Mouse (Mus musculus) heart, postnatal 0 days (tissue): ENCODE results near the gene Dlg2. TPM values are rescaled to one million over a fixed set of nuclear protein-coding genes. Genes with fewer than 3 reads are reported as not detected.

Experiments used
- ATAC-seq: fragments of 200-750 bp; cut with Nextera tagmentation; 2 replicates; pipeline ENCODE4 v1.8.0; 2017; ENCODE audit warnings: low read depth, moderate number of reproducible peaks, moderate library complexity; ENCODE audit not compliant: insufficient read depth
- DNase-seq: peaks from one replicate; pipeline ENCODE4 v3.0.0-alpha.2; 2016; ENCODE audit warnings: low spot score
- H3K27ac ChIP-seq: fragments of 300-500 bp; sonication (generic); 2 replicates; pipeline ENCODE4 v1.5.1; 2014; ENCODE audit warnings: low read depth, mild to moderate bottlenecking
- H3K27me3 ChIP-seq: fragments of 300-500 bp; sonication (generic); 2 replicates; pipeline ENCODE4 v1.6.1; 2014; ENCODE audit warnings: low read length, mixed read lengths; ENCODE audit not compliant: control insufficient read depth, insufficient read depth
- H3K36me3 ChIP-seq: fragments of 300-500 bp; sonication (generic); replicated peaks from 2 replicates; pipeline ENCODE4 v1.6.1; 2014; ENCODE audit warnings: low read length, mixed read lengths; ENCODE audit not compliant: control insufficient read depth, insufficient read depth
- H3K4me1 ChIP-seq: fragments of 300-500 bp; sonication (generic); 2 replicates; pipeline ENCODE4 v1.6.1; 2014; ENCODE audit warnings: antibody characterized with exemption; ENCODE audit not compliant: control insufficient read depth, insufficient read depth
- H3K4me2 ChIP-seq: fragments of 300-500 bp; sonication (generic); 2 replicates; pipeline ENCODE4 v1.6.1; 2014; ENCODE audit warnings: low read depth, mild to moderate bottlenecking, low read length, moderate library complexity
- H3K4me3 ChIP-seq: fragments of 300-500 bp; sonication (generic); 2 replicates; pipeline ENCODE4 v1.5.1; 2014; ENCODE audit warnings: low read depth, low read length
- H3K9ac ChIP-seq: fragments of 300-500 bp; sonication (generic); replicated peaks from 2 replicates; pipeline ENCODE4 v1.6.1; 2014; ENCODE audit warnings: low read depth, low read length, mixed read lengths
- H3K9me3 ChIP-seq: fragments of 300-500 bp; sonication (generic); replicated peaks from 2 replicates; pipeline ENCODE4 v1.6.1; 2016; ENCODE audit warnings: low read length; ENCODE audit not compliant: control insufficient read depth
- CTCF ChIP-seq: IDR thresholded peaks from 2 replicates; pipeline ENCODE4 v1.5.1; 2016; ENCODE audit warnings: antibody characterized with exemption, control low read depth, low read depth
- EP300 ChIP-seq: IDR thresholded peaks from 2 replicates; pipeline ENCODE4 v1.6.1; 2016; ENCODE audit warnings: antibody characterized with exemption, low read depth
- WGBS: fragments of 180-500 bp; shearing (Covaris S2); extraction: QIAGEN DNeasy Blood & Tissue Kit; methylation state at CpG from one replicate; pipeline ENCODE4 v1.1.7; 2014; 5-methylcytosine and 5-hydroxymethylcytosine counted together
- polyA plus RNA-seq: library from polyadenylated mRNA; unstranded; fragments of >200 nt; fragmentation: Nextera tagmentation; extraction: Ambion mirVana; gene quantifications from 2 replicates; pipeline ENCODE4 v1.2.1, GENCODE M21; 2015
- total RNA-seq: library from RNA; depleted of rRNA; stranded (reverse); fragments of >200 nt; gene quantifications from 2 replicates; pipeline ENCODE4 v1.2.3, GENCODE M21; 2014; ENCODE audit warnings: low replicate concordance

Dlg2 gene
- total and polyA plus RNA-seq, 2 experiments from 2014 or later, result 1.3 to 2.3 TPM

DNA sequence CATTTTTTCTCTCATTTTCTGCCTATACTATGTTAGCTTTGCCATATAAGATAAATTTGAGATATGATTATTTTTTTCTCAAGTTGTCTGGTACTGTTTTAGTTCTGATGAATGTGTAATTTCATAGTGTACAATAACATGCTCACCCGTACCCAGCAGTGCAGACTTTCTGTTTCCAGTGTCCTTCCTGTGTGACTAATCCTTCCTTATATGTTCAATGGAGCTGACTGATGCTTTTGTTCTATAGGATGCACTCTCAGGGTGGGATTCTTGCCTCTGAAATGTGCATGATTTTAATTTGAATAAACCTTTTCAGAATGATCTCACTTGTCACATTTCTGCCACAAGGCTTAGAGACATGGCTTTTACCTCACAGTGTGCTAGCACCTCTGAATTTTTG lies 259.9 kb downstream of the Dlg2 start:
- TF ChIP-seq EP300 (no peak), CTCF (no peak)
- H3K27me3 ChIP-seq, result no peaks in the 10 kb centered on the region
- H3K27ac ChIP-seq, result no peak overlapping the region
- no peak overlapping the region for H3K4me3 ChIP-seq
- H3K9me3 ChIP-seq, result no peaks in the 10 kb centered on the region
- 41% methylated on average over 1 of the region's 1 CpGs for WGBS
- DNase-seq, result no peak
- H3K36me3 ChIP-seq, result no peaks in the 10 kb centered on the region
- H3K4me2 ChIP-seq, result no peak overlapping the region
- ATAC-seq, result no peak
- H3K9ac ChIP-seq, result no peak overlapping the region
- no peaks in the 10 kb centered on the region for H3K4me1 ChIP-seq

DNA sequence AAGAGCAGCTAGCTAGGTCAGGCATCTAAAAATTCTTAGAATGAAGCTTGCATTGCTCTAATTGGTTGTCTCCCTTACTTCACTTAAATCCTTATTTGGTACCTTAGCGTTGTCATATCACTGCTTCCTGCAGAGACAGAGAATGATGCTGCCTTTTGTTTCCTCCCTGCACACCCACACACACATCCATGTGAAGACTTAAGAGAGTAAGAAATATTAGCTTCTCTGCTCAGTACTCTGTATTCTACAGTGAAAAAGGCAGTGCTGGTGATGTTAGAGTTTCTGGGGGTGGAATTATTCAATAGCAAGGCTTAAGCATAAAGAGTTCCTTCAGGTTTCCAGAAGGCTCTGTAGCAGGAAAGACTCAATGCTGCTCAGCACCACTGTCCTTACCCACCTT lies 272.2 kb downstream of the Dlg2 start:
- no peak overlapping the region for H3K27ac ChIP-seq
- H3K36me3 ChIP-seq, result no peaks in the 10 kb centered on the region
- no peak overlapping the region for H3K9ac ChIP-seq
- H3K4me2 ChIP-seq, result no peak overlapping the region
- H3K4me3 ChIP-seq, result no peak overlapping the region
- no peaks in the 10 kb centered on the region for H3K9me3 ChIP-seq
- no peak for DNase-seq
- ATAC-seq, result no peak
- H3K27me3 ChIP-seq, result no peaks in the 10 kb centered on the region
- WGBS, result 84% methylated on average over 1 of the region's 1 CpGs
- no peaks in the 10 kb centered on the region for H3K4me1 ChIP-seq
- no peak for TF ChIP-seq CTCF
- no peak for TF ChIP-seq EP300

DNA sequence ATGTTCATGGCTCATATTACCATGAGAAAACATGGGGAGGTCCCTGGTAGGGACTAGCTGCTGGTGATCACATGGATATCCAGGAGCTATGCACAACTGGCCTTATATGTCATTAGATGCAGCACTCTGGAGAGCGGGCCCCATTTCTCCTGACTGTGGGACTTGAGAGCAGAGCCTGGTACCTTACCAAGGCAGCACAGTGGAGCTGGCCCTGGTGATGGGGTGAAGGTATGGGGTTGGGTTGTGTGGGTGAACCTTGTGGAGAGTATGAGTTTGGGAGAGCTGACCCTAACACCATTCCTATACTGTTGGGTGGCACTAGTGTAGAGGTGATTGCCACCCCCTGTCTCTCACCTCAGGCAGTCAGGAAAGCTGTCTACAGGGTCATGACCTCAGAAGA lies 311.5 kb downstream of the Dlg2 start:
- no peak overlapping the region for H3K9ac ChIP-seq
- H3K4me1 ChIP-seq, result no peaks in the 10 kb centered on the region
- no peak for TF ChIP-seq CTCF
- no peak for TF ChIP-seq EP300
- H3K27ac ChIP-seq, result no peak overlapping the region
- no peaks in the 10 kb centered on the region for H3K9me3 ChIP-seq
- no peak overlapping the region for H3K4me2 ChIP-seq
- WGBS, result 93% methylated on average over 1 of the region's 1 CpGs
- DNase-seq (no peak), ATAC-seq (no peak)
- no peak overlapping the region for H3K4me3 ChIP-seq
- H3K36me3 ChIP-seq, result no peaks in the 10 kb centered on the region
- H3K27me3 ChIP-seq, result no peaks in the 10 kb centered on the region

DNA sequence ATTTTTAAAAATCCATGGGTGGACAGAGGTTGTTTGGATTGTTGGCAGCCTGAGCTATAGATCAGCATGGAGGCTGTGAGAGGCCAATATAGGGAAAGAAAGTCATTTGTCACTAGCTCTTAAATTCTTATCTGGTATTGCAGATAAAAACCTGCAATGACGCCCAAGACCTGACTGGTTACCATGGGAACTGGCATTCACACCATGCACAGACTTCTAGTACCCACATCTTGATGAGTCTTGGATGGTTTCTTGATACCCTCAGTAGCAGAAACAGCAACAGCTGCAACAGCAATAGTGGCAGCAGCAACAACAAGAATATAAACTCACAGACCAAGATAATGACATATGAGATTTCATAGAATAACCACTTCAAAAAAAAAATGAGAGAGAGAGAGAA lies 315.1 kb downstream of the Dlg2 start:
- Histone ChIP-seq H3K36me3 (no peaks in the 10 kb centered on the region), H3K27me3 (no peaks in the 10 kb centered on the region), H3K27ac (no peak overlapping the region), H3K4me2 (no peak overlapping the region), H3K9me3 (no peaks in the 10 kb centered on the region), H3K4me1 (no peaks in the 10 kb centered on the region), H3K4me3 (no peak overlapping the region), H3K9ac (no peak overlapping the region)
- DNase-seq, result no peak
- TF ChIP-seq EP300 (no peak), CTCF (no peak)
- ATAC-seq, result no peak
- WGBS, result 10% methylated on average over 1 of the region's 1 CpGs

DNA sequence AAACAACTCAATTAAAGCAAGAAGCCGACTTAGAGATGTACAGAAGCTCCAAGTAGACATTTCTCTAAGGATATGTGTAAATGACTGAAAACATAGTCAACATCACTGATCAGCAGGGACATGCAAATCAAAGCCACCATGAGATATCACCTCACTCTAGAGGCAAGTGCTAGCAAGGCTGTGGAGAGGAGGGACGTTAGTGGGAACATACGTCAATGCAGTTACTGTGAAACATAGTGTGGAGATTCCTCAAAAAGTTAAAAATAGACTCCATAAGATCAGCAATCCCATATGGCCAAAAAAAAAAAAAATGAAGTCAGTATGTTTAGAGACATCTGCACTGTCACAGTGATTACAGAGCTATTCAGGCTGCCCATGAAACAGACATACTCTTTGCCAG lies 349.2 kb downstream of the Dlg2 start:
- no peak for DNase-seq
- Histone ChIP-seq H3K27ac (no peak overlapping the region), H3K9ac (no peak overlapping the region), H3K9me3 (no peaks in the 10 kb centered on the region), H3K4me3 (no peak overlapping the region), H3K4me1 (no peaks in the 10 kb centered on the region), H3K27me3 (no peaks in the 10 kb centered on the region), H3K36me3 (no peaks in the 10 kb centered on the region), H3K4me2 (no peak overlapping the region)
- TF ChIP-seq CTCF (no peak), EP300 (no peak)
- no peak for ATAC-seq
- 69% methylated on average over 3 of the region's 3 CpGs for WGBS

DNA sequence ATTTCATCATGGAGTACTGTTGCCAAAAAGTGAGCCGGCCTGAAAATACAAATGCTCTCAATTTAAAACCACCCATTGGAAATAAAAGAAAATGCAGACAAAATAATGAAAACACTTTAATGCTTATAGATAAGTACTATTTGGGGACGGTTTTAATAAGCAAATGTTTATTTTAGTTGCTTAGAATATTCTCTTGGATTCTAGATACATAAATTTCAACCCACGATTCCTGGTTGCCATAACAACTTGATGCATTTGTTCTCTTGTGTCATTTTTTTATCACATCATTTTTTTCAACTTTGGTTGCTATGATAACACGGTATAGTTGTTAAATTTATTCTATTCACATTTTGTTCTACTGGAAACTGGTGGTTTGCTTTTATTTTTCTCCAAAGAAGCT lies 364.8 kb downstream of the Dlg2 start:
- no peak for DNase-seq
- Histone ChIP-seq H3K4me1 (no peaks in the 10 kb centered on the region), H3K27me3 (no peaks in the 10 kb centered on the region), H3K36me3 (no peaks in the 10 kb centered on the region), H3K4me3 (no peak overlapping the region), H3K4me2 (no peak overlapping the region), H3K9ac (no peak overlapping the region), H3K27ac (no peak overlapping the region), H3K9me3 (no peaks in the 10 kb centered on the region)
- no peak for ATAC-seq
- TF ChIP-seq EP300, result no peak
- TF ChIP-seq CTCF, result no peak
- 51% methylated on average over 4 of the region's 4 CpGs for whole genome bisulfite sequencing
